Mouse (Mus musculus): ENCODE results near the gene Spaca4. TPM values are rescaled to one million over a fixed set of nuclear protein-coding genes. Genes with fewer than 3 reads are reported as not detected.

The Spaca4 gene
- polyA plus RNA-seq, 1 experiment from 2014 or later: not detected

GRCm38 (mm10) chr7:45685811-45686210 is 39.8 kb downstream of the Spaca4 start:
- WGBS: 26% methylated on average over 10 of the region's 10 CpGs
- no peak for ATAC-seq (ENCODE audit: low read depth)
- Histone ChIP-seq H3K9me3 (ENCODE audit: control insufficient read depth, low read length) (no peaks in the 10 kb centered on the region), H3K27ac (ENCODE audit: low read length) (no peak overlapping the region), H3K27me3 (ENCODE audit: control insufficient read depth, insufficient read depth, low read depth, low read length) (no peaks in the 10 kb centered on the region; the same call in 1 of the 2 replicates), H3K9ac (ENCODE audit: low read length) (peak overlapping the region; percentile 35; the same call in 1 of the 2 replicates), H3K4me2 (ENCODE audit: low read depth, low read length) (no peak overlapping the region), H3K4me3 (ENCODE audit: low read length) (no peak overlapping the region), H3K4me1 (replicated peaks; ENCODE audit: control insufficient read depth, insufficient read depth, low read length) (peaks cover 23% of the 10 kb centered on the region), H3K36me3 (ENCODE audit: control insufficient read depth, insufficient read depth, low read length) (no peaks in the 10 kb centered on the region)

- ATAC-seq (ENCODE audit: low read depth): no peak
- Histone ChIP-seq H3K9ac (ENCODE audit: low read length) (peak within 1 kb of the TSS; percentile 24), H3K4me1 (replicated peaks; ENCODE audit: control insufficient read depth, insufficient read depth, low read length) (peaks cover 24% of the 10 kb centered on the region), H3K4me2 (ENCODE audit: low read depth, low read length) (no peak within 1 kb of the TSS), H3K9me3 (ENCODE audit: control insufficient read depth, low read length) (no peaks in the 10 kb centered on the region), H3K27ac (ENCODE audit: low read length) (no peak within 1 kb of the TSS), H3K27me3 (ENCODE audit: control insufficient read depth, insufficient read depth, low read depth, low read length) (no peaks in the 10 kb centered on the region; the same call in 1 of the 2 replicates), H3K4me3 (ENCODE audit: low read length) (no peak within 1 kb of the TSS), H3K36me3 (ENCODE audit: control insufficient read depth, insufficient read depth, low read length) (no peaks in the 10 kb centered on the region)
- WGBS: 76% methylated on average over 7 of the region's 7 CpGs
Observed at GRCm38 (mm10) chr7:45683396-45684050, 42.1 kb downstream of the Spaca4 start, which contains the start of gene Ntn5. Gene Ntn5, plus strand, starts transcription at chr7:45684022.

GRCm38 (mm10) chr7:45682144-45683126 is 43.2 kb downstream of the Spaca4 start:
- Histone ChIP-seq H3K9ac (ENCODE audit: low read length) (peak overlapping the region; percentile 64), H3K4me1 (replicated peaks; ENCODE audit: control insufficient read depth, insufficient read depth, low read length) (peaks cover 24% of the 10 kb centered on the region), H3K4me2 (ENCODE audit: low read depth, low read length) (peak overlapping the region; percentile 46), H3K4me3 (ENCODE audit: low read length) (no peak overlapping the region), H3K27me3 (ENCODE audit: control insufficient read depth, insufficient read depth, low read depth, low read length) (no peaks in the 10 kb centered on the region; the same call in 1 of the 2 replicates), H3K27ac (ENCODE audit: low read length) (peak overlapping the region; percentile 71), H3K9me3 (ENCODE audit: control insufficient read depth, low read length) (no peaks in the 10 kb centered on the region), H3K36me3 (ENCODE audit: control insufficient read depth, insufficient read depth, low read length) (no peaks in the 10 kb centered on the region)
- 26% methylated on average over 14 of the region's 14 CpGs for WGBS
- peak; percentile 81 for ATAC-seq (ENCODE audit: low read depth)

- WGBS: 59% methylated on average over 8 of the region's 8 CpGs
- Histone ChIP-seq H3K9ac (ENCODE audit: low read length) (no peak overlapping the region), H3K4me3 (ENCODE audit: low read length) (no peak overlapping the region), H3K27me3 (ENCODE audit: control insufficient read depth, insufficient read depth, low read depth, low read length) (no peaks in the 10 kb centered on the region; the same call in 1 of the 2 replicates), H3K27ac (ENCODE audit: low read length) (peak overlapping the region; percentile 69; the same call in 1 of the 2 replicates), H3K36me3 (ENCODE audit: control insufficient read depth, insufficient read depth, low read length) (no peaks in the 10 kb centered on the region), H3K4me2 (ENCODE audit: low read depth, low read length) (no peak overlapping the region), H3K4me1 (replicated peaks; ENCODE audit: control insufficient read depth, insufficient read depth, low read length) (peaks cover 21% of the 10 kb centered on the region), H3K9me3 (ENCODE audit: control insufficient read depth, low read length) (no peaks in the 10 kb centered on the region)
- ATAC-seq (ENCODE audit: low read depth): no peak
Observed at GRCm38 (mm10) chr7:45681046-45681736, 44.4 kb downstream of the Spaca4 start.

- Histone ChIP-seq H3K9ac (ENCODE audit: low read length) (0 out of 2 replicates have a peak overlapping the region, but pooled peaks have one; percentile 1), H3K4me1 (replicated peaks; ENCODE audit: control insufficient read depth, insufficient read depth, low read length) (peaks cover 13% of the 10 kb centered on the region), H3K27me3 (ENCODE audit: control insufficient read depth, insufficient read depth, low read depth, low read length) (no peaks in the 10 kb centered on the region; the same call in 1 of the 2 replicates), H3K36me3 (ENCODE audit: control insufficient read depth, insufficient read depth, low read length) (no peaks in the 10 kb centered on the region), H3K4me2 (ENCODE audit: low read depth, low read length) (no peak overlapping the region), H3K27ac (ENCODE audit: low read length) (peak overlapping the region; percentile 36; the same call in 1 of the 2 replicates), H3K9me3 (ENCODE audit: control insufficient read depth, low read length) (no peaks in the 10 kb centered on the region), H3K4me3 (ENCODE audit: low read length) (no peak overlapping the region)
- no peak; the same call in 1 of the 2 replicates for ATAC-seq (ENCODE audit: low read depth)
- whole genome bisulfite sequencing: 64% methylated on average over 14 of the region's 14 CpGs
Observed at GRCm38 (mm10) chr7:45679966-45680621, 45.5 kb downstream of the Spaca4 start.

- no peak for ATAC-seq (ENCODE audit: low read depth)
- H3K36me3 ChIP-seq (ENCODE audit: control insufficient read depth, insufficient read depth, low read length): no peaks in the 10 kb centered on the region
- no peak overlapping the region for H3K4me3 ChIP-seq (ENCODE audit: low read length)
- WGBS: 89% methylated on average over 14 of the region's 14 CpGs
- H3K4me2 ChIP-seq (ENCODE audit: low read depth, low read length): no peak overlapping the region
- H3K4me1 ChIP-seq (replicated peaks; ENCODE audit: control insufficient read depth, insufficient read depth, low read length): peaks cover 13% of the 10 kb centered on the region
- H3K27me3 ChIP-seq (ENCODE audit: control insufficient read depth, insufficient read depth, low read depth, low read length): no peaks in the 10 kb centered on the region
- H3K27ac ChIP-seq (ENCODE audit: low read length): no peak overlapping the region
- H3K9ac ChIP-seq (ENCODE audit: low read length): no peak overlapping the region
- no peaks in the 10 kb centered on the region for H3K9me3 ChIP-seq (ENCODE audit: control insufficient read depth, low read length)
Observed at GRCm38 (mm10) chr7:45678513-45678912, 47.1 kb downstream of the Spaca4 start.

GRCm38 (mm10) chr7:45677627-45678295 is 47.9 kb downstream of the Spaca4 start:
- no peak for ATAC-seq (ENCODE audit: low read depth)
- Histone ChIP-seq H3K9me3 (ENCODE audit: control insufficient read depth, low read length) (no peaks in the 10 kb centered on the region), H3K27me3 (ENCODE audit: control insufficient read depth, insufficient read depth, low read depth, low read length) (no peaks in the 10 kb centered on the region), H3K27ac (ENCODE audit: low read length) (no peak overlapping the region), H3K4me2 (ENCODE audit: low read depth, low read length) (no peak overlapping the region), H3K4me3 (ENCODE audit: low read length) (no peak overlapping the region), H3K9ac (ENCODE audit: low read length) (no peak overlapping the region), H3K4me1 (replicated peaks; ENCODE audit: control insufficient read depth, insufficient read depth, low read length) (peaks cover 13% of the 10 kb centered on the region), H3K36me3 (ENCODE audit: control insufficient read depth, insufficient read depth, low read length) (no peaks in the 10 kb centered on the region)
- 52% methylated on average over 7 of the region's 7 CpGs for WGBS
